Mouse (Mus musculus) stomach, postnatal 0 days (tissue): Measurements from ENCODE around the gene Coq9. TPM values are rescaled to one million over a fixed set of nuclear protein-coding genes. Genes with fewer than 3 reads are reported as not detected.
A peak's percentile ranks its signal among the peaks of the same experiment; 100 is the strongest.

Experiments used
- ATAC-seq: fragments of 200-750 bp; cut with Nextera tagmentation; 2 replicates; pipeline ENCODE4 v1.8.0; 2017; ENCODE audit not compliant: low FRiP score, low TSS enrichment
- DNase-seq: peaks from one replicate; pipeline ENCODE4 v3.0.0-alpha.2; 2016; ENCODE audit warnings: low spot score
- H3K27ac ChIP-seq: fragments of 300-500 bp; sonication (generic); replicated peaks from 2 replicates; pipeline ENCODE4 v1.5.1; 2014; ENCODE audit warnings: mild to moderate bottlenecking, control low read depth
- H3K27me3 ChIP-seq: fragments of 300-500 bp; sonication (generic); 2 replicates; pipeline ENCODE4 v1.6.1; 2014; ENCODE audit warnings: low read length; ENCODE audit not compliant: control insufficient read depth, insufficient read depth
- H3K36me3 ChIP-seq: fragments of 300-500 bp; sonication (generic); 2 replicates; pipeline ENCODE4 v1.6.1; 2014; ENCODE audit warnings: low read length, mixed read lengths; ENCODE audit not compliant: control insufficient read depth, insufficient read depth
- H3K4me1 ChIP-seq: fragments of 300-500 bp; sonication (generic); replicated peaks from 2 replicates; pipeline ENCODE4 v1.6.1; 2014; ENCODE audit warnings: antibody characterized with exemption; ENCODE audit not compliant: control insufficient read depth, insufficient read depth
- H3K4me2 ChIP-seq: fragments of 300-500 bp; sonication (generic); replicated peaks from 2 replicates; pipeline ENCODE4 v1.6.1; 2014; ENCODE audit warnings: low read depth, mild to moderate bottlenecking, control low read depth, moderate library complexity
- H3K4me3 ChIP-seq: fragments of 300-500 bp; sonication (generic); 2 replicates; pipeline ENCODE4 v1.5.1; 2014; ENCODE audit warnings: low read depth, low read length, control low read depth
- H3K9ac ChIP-seq: fragments of 300-500 bp; sonication (generic); 2 replicates; pipeline ENCODE4 v1.6.1; 2014; ENCODE audit warnings: mild to moderate bottlenecking, low read length, control low read depth, mixed read lengths
- H3K9me3 ChIP-seq: fragments of 300-500 bp; sonication (generic); 2 replicates; pipeline ENCODE4 v1.6.1; 2016; ENCODE audit warnings: low read length; ENCODE audit not compliant: control insufficient read depth
- CTCF ChIP-seq: IDR thresholded peaks from 2 replicates; pipeline ENCODE4 v1.5.1; 2016; ENCODE audit warnings: antibody characterized with exemption, low read depth, mild to moderate bottlenecking, moderate library complexity
- EP300 ChIP-seq: optimal IDR thresholded peaks from 2 replicates; pipeline ENCODE3; 2016; ENCODE audit warnings: antibody characterized with exemption
- WGBS: fragments of 180-500 bp; shearing (Covaris S2); extraction: QIAGEN DNeasy Blood & Tissue Kit; methylation state at CpG from one replicate; pipeline ENCODE4 v1.1.7; 2014; 5-methylcytosine and 5-hydroxymethylcytosine counted together
- polyA plus RNA-seq: library from polyadenylated mRNA; unstranded; fragments of >200 nt; fragmentation: Nextera tagmentation; extraction: Ambion mirVana; gene quantifications from 2 replicates; pipeline ENCODE4 v1.2.1, GENCODE M21; 2015

The Coq9 gene
- polyA plus RNA-seq, 1 experiment from 2014 or later: 62.3 TPM

DNA sequence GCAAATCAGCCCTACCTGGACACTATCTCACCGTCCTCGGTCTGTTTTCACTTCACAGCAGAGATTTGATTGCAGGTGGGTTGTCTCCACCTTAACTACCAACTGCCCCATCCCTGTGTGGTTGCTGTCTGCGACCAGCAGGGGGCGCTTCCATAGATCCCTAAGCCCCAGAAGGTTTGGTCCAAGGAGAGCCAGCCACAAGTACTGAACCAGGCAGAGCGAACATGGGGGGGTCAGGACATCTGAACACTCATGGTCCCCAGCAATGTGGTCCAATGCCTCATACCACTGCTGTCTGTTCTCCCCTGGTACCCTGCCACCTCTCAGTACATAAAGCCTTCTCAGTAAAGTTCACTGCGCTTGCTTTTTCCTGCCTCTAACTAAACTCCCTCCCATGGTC is 36.2 kb downstream of the Coq9 start:
- DNase-seq: peak; percentile 80
- H3K27me3 ChIP-seq: no peaks in the 10 kb centered on the region
- H3K36me3 ChIP-seq: no peaks in the 10 kb centered on the region
- H3K9ac ChIP-seq: no peak overlapping the region
- peaks cover 15% of the 10 kb centered on the region for H3K4me1 ChIP-seq
- no peak overlapping the region for H3K27ac ChIP-seq
- no peak for TF ChIP-seq EP300
- TF ChIP-seq CTCF: peak; percentile 94
- H3K9me3 ChIP-seq: no peaks in the 10 kb centered on the region
- H3K4me3 ChIP-seq: peak overlapping the region; percentile 66
- no peak for ATAC-seq
- WGBS: 12% methylated on average over 6 of the region's 6 CpGs
- peak overlapping the region; percentile 91; the same call in 1 of the 2 replicates for H3K4me2 ChIP-seq

- Histone ChIP-seq H3K9ac (peak overlapping the region; percentile 71), H3K27ac (peak overlapping the region; percentile 86), H3K27me3 (no peaks in the 10 kb centered on the region), H3K36me3 (no peaks in the 10 kb centered on the region), H3K4me1 (peaks cover 13% of the 10 kb centered on the region), H3K4me3 (peak overlapping the region; percentile 66), H3K4me2 (peak overlapping the region; percentile 91), H3K9me3 (no peaks in the 10 kb centered on the region)
- TF ChIP-seq EP300: no peak
- DNase-seq (peak; percentile 66), ATAC-seq (no peak; the same call in 1 of the 2 replicates)
- 14% methylated on average over 17 of the region's 17 CpGs for WGBS
Observed at GRCm38 (mm10) chr8:94875096-94875870, 37.2 kb downstream of the Coq9 start.

- H3K4me1 ChIP-seq: peaks cover 9% of the 10 kb centered on the region
- ATAC-seq: no peak
- no peaks in the 10 kb centered on the region for H3K27me3 ChIP-seq
- H3K9ac ChIP-seq: peak overlapping the region; percentile 71
- 0% methylated on average over 11 of the region's 20 CpGs for WGBS
- TF ChIP-seq EP300 (no peak), CTCF (no peak)
- H3K9me3 ChIP-seq: no peaks in the 10 kb centered on the region
- H3K4me3 ChIP-seq: peak overlapping the region; percentile 66
- H3K36me3 ChIP-seq: no peaks in the 10 kb centered on the region
- no peak for DNase-seq
- H3K4me2 ChIP-seq: peak overlapping the region; percentile 91
- peak overlapping the region; percentile 86 for H3K27ac ChIP-seq
Observed at GRCm38 (mm10) chr8:94875871-94876150, 37.7 kb downstream of the Coq9 start.

- Histone ChIP-seq H3K27ac (peak within 1 kb of the TSS; percentile 86), H3K9me3 (no peaks in the 10 kb centered on the region), H3K9ac (peak within 1 kb of the TSS; percentile 71), H3K4me1 (peaks cover 9% of the 10 kb centered on the region), H3K4me2 (peak within 1 kb of the TSS; percentile 91), H3K27me3 (no peaks in the 10 kb centered on the region), H3K4me3 (peak within 1 kb of the TSS; percentile 66), H3K36me3 (no peaks in the 10 kb centered on the region)
- ATAC-seq (peak; percentile 61), DNase-seq (peak; percentile 96)
- WGBS: under 1% methylated on average over 19 of the region's 37 CpGs
- peak; percentile 3; the same call in 1 of the 2 replicates for TF ChIP-seq CTCF
- no peak for TF ChIP-seq EP300
Observed at GRCm38 (mm10) chr8:94876197-94876730, 38.1 kb downstream of the Coq9 start, which contains the start of gene Dok4. Gene Dok4, minus strand, starts transcription at chr8:94876330.

GRCm38 (mm10) chr8:94876820-94877219 is 38.7 kb downstream of the Coq9 start:
- Histone ChIP-seq H3K4me1 (peaks cover 8% of the 10 kb centered on the region), H3K9me3 (no peaks in the 10 kb centered on the region), H3K9ac (no peak overlapping the region), H3K27me3 (no peaks in the 10 kb centered on the region), H3K36me3 (no peaks in the 10 kb centered on the region), H3K4me2 (no peak overlapping the region), H3K4me3 (no peak overlapping the region), H3K27ac (peak overlapping the region; percentile 45; the same call in 1 of the 2 replicates)
- ATAC-seq: no peak
- TF ChIP-seq EP300 (no peak), CTCF (no peak)
- no peak for DNase-seq
- WGBS: 37% methylated on average over 3 of the region's 3 CpGs

- WGBS: 61% methylated on average over 4 of the region's 4 CpGs
- no peaks in the 10 kb centered on the region for H3K27me3 ChIP-seq
- DNase-seq (no peak), ATAC-seq (no peak)
- no peak overlapping the region for H3K9ac ChIP-seq
- H3K4me1 ChIP-seq: no peaks in the 10 kb centered on the region; the same call in 1 of the 2 replicates
- no peak overlapping the region for H3K4me3 ChIP-seq
- H3K27ac ChIP-seq: no peak overlapping the region
- H3K36me3 ChIP-seq: no peaks in the 10 kb centered on the region
- TF ChIP-seq CTCF (no peak), EP300 (no peak)
- H3K9me3 ChIP-seq: no peaks in the 10 kb centered on the region
- H3K4me2 ChIP-seq: no peak overlapping the region
Observed at GRCm38 (mm10) chr8:94880742-94881141, 42.6 kb downstream of the Coq9 start.
